Mouse (Mus musculus) urinary bladder, postnatal 10 days (tissue): ENCODE data around the gene Lce1l.
"Not testable (repeated sequence)": the region's sequence is repeated elsewhere in the genome, so short reads cannot be mapped to it uniquely, and the experiment has no call there.

Experiments
- DNase-seq: peaks from one replicate; pipeline ENCODE4 v3.0.0; 2022; ENCODE audit warnings: low spot score

Lce1l gene

DNA sequence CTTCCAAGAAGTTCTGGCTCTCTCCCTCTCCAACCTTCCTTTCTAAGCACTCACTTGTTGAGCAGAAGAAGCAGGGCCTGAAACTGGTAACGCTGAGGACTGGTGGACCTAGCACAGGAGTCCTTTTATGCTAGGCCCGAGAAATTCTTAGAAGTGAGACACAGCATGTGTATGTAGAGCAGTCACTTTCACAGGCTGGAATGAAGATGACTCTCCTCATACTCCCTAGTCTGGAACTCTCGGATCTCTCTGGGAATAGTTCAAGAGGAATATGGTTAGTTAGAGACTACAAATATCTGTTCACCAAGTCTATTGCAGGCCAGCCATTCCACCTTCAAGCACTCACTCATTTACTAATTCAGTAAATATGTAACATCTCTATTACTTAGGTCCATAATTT is at the start of gene Lce1l:
Lce1l (minus strand) TSS at position 101 of the 400 bp plus-strand sequence.
- DNase-seq, result no peak

DNA sequence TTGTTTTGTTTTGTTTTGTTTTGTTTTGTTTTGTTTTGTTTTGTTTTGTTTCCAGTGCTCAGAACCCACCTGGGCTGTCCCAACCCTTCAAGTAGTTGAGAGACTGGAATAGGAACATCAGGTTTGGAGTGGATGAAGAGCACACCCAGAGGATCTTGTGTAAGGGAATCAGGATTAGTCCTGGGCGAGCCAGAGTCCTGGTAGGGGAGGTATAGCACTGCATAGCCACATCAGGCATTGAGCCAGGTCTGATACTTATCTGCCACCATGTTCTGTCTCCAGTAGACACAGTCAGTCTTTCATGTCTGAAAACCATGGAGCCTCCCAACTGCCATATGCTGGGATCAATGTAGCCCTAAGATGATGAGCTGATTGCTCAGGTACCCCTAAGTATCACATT is 43.4 kb upstream of the Lce1l start:
- no peak for DNase-seq

DNA sequence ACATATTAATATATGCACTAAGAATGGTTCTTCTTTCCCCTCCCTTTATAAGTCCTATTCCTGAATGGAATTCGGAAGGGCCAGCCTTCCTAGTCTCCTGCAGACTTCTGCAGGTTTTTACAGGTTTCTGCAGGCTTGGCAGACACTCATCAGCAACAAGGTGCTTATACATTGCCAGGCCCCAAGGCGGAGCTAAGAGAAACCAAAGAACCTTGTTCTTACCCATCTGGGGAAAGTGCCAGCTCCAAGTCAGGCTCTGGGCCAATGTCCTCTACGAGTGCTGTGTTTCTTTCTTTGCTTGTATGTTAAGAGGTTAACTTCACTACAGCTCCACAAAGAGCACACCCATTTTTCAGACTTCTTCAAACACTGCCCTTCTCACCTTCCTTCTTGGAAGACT is 43.0 kb upstream of the Lce1l start:
- DNase-seq, result no peak

DNA sequence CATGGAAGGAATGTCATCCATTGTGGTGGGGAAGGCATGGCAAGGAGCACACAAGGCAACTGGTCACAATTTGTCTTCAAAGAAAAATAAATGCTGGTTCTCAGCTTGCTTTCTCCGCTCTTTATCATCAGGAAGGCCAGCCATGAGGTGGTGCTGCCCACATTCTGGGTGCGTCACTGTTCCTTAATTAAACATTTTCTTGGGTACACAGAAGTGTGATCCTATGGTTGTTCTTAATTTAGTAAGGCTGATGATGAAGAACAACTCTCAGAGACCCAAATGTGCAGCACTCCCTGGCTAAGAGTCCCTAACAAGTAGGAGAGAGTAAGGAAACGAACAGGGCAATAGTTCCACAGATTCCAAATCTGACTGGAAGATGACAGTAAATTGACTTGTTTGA is 23.1 kb upstream of the Lce1l start:
- DNase-seq, result no peak

DNA sequence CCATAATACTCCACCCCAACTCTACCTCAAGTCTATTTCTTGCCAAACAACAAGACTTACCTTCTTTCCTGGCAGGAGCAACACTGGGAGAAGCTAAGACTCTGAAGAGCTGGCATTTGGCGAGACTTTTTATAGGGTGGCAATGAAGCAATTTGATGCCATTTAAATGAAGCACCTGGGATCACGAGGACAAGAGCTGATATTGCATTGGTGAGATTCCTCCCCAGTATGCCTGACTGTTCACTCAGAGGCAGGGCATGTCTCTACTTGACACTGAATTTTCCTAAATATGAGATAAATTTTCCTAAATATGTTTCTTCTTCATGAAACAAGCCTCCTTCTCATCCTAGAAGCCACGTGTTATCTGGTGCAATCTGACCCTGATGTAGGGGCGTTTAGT is 19.0 kb upstream of the Lce1l start, which contains the start of gene 2310050C09Rik:
2310050C09Rik (minus strand) TSS at position 101 of the 400 bp plus-strand sequence.
- no peak for DNase-seq

DNA sequence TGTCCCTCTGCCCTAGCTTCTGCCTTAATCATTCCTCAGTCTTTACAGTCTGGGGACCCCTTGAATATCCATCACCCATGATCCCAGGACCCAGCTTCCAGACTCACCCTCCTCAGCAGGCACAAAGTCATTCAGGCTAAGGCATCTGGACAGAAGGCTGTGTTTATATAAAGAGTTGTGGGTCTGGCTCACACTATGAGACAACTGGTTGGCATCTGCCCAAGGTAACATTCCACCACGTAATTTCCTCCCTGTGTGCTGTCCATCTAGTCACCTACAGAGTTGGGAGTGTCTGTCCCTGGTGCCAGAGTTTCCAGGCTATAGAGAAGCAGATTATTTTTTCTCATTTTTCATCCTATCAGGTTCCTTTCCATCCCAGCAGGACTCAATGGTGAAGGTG is 24.0 kb downstream of the Lce1l start, which contains the start of gene Kprp:
Kprp (minus strand) TSS at position 140 of the 400 bp plus-strand sequence.
- no peak for DNase-seq

DNA sequence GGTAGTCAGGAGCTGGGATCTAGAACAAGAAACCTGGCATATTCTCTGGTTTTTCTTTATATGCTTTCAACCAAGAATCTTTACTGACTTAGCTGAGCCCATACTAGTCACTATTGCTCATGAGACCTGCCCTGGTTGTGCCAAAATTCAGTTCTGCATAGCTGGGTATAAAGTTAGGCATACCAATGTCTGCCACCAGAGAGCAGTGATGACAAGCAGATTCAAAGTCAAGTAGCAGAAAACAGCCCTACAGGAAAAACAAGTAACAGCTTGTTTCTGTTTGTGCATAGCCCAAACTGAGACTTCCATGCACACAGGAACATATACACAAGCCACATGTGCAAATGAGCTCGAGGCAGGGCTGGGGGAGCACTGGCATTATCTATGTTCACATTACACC is 25.3 kb downstream of the Lce1l start:
- no peak for DNase-seq

DNA sequence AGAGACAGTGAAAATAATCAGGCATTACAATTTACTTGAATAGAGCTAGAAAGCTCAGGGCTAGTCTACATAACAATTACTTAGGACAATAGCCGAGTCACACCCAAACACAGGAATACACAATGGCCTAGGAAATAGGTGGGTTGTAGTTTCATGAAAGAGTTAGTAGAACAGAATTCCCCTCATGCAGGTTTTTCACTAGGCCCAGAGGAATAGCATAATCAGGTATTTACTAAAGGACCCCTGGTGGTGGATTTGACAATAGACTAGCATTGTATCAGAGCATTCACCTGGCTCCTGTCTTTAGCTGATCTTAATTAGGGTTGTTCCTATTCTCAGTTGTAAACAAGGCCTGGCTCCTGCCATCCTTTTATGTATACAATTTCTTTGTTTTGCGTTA is 35.0 kb downstream of the Lce1l start:
- DNase-seq, result not testable (repeated sequence)

DNA sequence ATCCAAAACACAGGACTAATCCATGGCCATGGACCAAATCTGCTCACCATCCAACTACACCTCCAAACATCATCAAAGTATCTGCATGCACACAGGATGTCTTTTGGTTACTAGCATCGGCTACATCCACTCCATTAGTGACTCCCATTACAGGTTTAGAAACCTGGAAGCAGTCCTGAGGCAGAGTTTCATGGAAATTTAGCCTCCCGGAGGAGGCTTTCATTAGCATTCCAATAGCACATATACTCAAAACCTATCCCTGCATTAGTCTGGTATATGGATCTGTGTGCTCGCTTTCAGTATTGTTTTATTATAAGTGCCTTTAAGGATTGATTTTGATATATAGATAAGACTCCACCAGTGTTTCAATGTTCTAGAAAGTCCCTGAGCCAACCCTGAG is 35.5 kb downstream of the Lce1l start:
- no peak for DNase-seq

DNA sequence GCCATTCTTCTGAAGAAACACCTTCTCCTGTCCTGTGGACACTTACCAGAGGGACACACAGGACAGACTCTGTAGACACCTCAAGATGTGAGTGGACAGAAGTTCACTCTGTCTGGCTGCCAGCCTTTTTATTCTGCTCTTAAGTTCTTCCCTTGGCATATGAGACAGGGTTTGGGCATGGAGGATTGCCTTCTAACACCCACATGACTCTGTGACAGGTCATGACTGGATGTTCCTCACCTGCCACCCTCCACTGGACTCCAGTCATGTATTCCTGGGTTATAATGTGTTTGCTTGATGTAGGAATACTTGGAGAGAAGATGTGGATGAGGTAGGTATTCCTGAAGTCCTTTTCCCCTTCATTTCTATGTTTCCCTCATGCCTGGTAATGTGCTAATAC is 43.3 kb downstream of the Lce1l start, which contains the start of gene Lce1k:
Lce1k (minus strand) TSS at position 101 of the 400 bp plus-strand sequence.
- no peak for DNase-seq
